12 mouse cellular contexts compared by ENCODE assay signal in genomic region chr2:172551872-172552271, GRCm38 (mm10). TPM values are rescaled to one million over a fixed set of nuclear protein-coding genes. Genes with fewer than 3 reads are reported as not detected.
DNase-seq lines count a peak whose midpoint lies in the region; ATAC-seq and TF ChIP-seq lines count a peak whose summit lies in the region.
"Had no signal": no experiment of that assay in that cellular context is flagged by ENCODE, and none has a peak within 500 bp of the region (broad histone marks: within the 10 kb centered on the region; RNA-seq: fewer than 3 reads in every experiment).

No protein-coding gene starts in this region.

- H3K9me3 ChIP-seq in heart, embryonic 10.5 days = no peaks in the 10 kb centered on the region
- H3K9me3 ChIP-seq in midbrain, embryonic 11.5 days (ENCODE audit: control insufficient read depth, low read length) = no peaks in the 10 kb centered on the region
- H3K9me3 ChIP-seq in midbrain, postnatal 0 days (ENCODE audit: low read length) = no peaks in the 10 kb centered on the region
- H3K9me3 ChIP-seq in hindbrain, embryonic 13.5 days = no peaks in the 10 kb centered on the region
- H3K9me3 ChIP-seq in stomach, embryonic 14.5 days (ENCODE audit: control insufficient read depth, low read depth, low read length) = no peaks in the 10 kb centered on the region

- DNase-seq in heart, embryonic 10.5 days (ENCODE audit: low spot score) = no peak
- no peak for DNase-seq in heart, adult 8-10 months (ENCODE audit: low spot score)
- DNase-seq in midbrain, embryonic 11.5 days (ENCODE audit: low spot score, missing footprints) = peak; percentile 92
- DNase-seq in midbrain, postnatal 0 days (ENCODE audit: low spot score) = no peak
- DNase-seq in T-cell, adult 2 months (ENCODE audit: low spot score) = no peak
- DNase-seq: kidney, adult 11 months had no signal

- peaks cover 98% of the 10 kb centered on the region for H3K27me3 ChIP-seq in heart, embryonic 10.5 days (ENCODE audit: insufficient read depth, poor library complexity, severe bottlenecking)
- H3K27me3 ChIP-seq in midbrain, embryonic 11.5 days (ENCODE audit: control insufficient read depth, insufficient read depth, low read length) = peaks cover 94% of the 10 kb centered on the region
- peaks cover 77% of the 10 kb centered on the region for H3K27me3 ChIP-seq in midbrain, postnatal 0 days (ENCODE audit: insufficient read depth, low read length)
- H3K27me3 ChIP-seq in hindbrain, embryonic 13.5 days = peaks cover 99% of the 10 kb centered on the region
- H3K27me3 ChIP-seq in stomach, embryonic 14.5 days (ENCODE audit: control insufficient read depth, insufficient read depth, low read length) = peaks cover 63% of the 10 kb centered on the region

- no peak for TF ChIP-seq CTCF in midbrain, postnatal 0 days (IDR thresholded peaks at IDR 0.05)

- H3K36me3 ChIP-seq in heart, embryonic 10.5 days = no peaks in the 10 kb centered on the region
- no peaks in the 10 kb centered on the region for H3K36me3 ChIP-seq in midbrain, embryonic 11.5 days (ENCODE audit: control insufficient read depth, insufficient read depth, low read length)
- H3K36me3 ChIP-seq in midbrain, postnatal 0 days (ENCODE audit: insufficient read depth, low read length) = no peaks in the 10 kb centered on the region
- H3K36me3 ChIP-seq in hindbrain, embryonic 13.5 days = no peaks in the 10 kb centered on the region
- H3K36me3 ChIP-seq in stomach, embryonic 14.5 days (ENCODE audit: control insufficient read depth, insufficient read depth, low read length) = no peaks in the 10 kb centered on the region

- H3K4me2 ChIP-seq in midbrain, embryonic 11.5 days = peak overlapping the region; percentile 33
- H3K4me2 ChIP-seq in midbrain, postnatal 0 days (ENCODE audit: low read depth, low read length, poor library complexity, severe bottlenecking) = no peak overlapping the region
- peak overlapping the region; percentile 34 for H3K4me2 ChIP-seq in hindbrain, embryonic 13.5 days
- H3K4me2 ChIP-seq in stomach, embryonic 14.5 days (replicated peaks; ENCODE audit: low read depth, low read length) = peak overlapping the region; percentile 53

- H3K4me3 ChIP-seq in heart, embryonic 10.5 days = peak overlapping the region; percentile 66
- peak overlapping the region; percentile 11; the same call in 1 of the 2 replicates for H3K4me3 ChIP-seq in midbrain, embryonic 11.5 days (ENCODE audit: low read depth, low read length)
- H3K4me3 ChIP-seq in midbrain, postnatal 0 days (ENCODE audit: low read depth, low read length) = no peak overlapping the region
- peak overlapping the region; percentile 20; the same call in 1 of the 2 replicates for H3K4me3 ChIP-seq in hindbrain, embryonic 13.5 days
- H3K4me3 ChIP-seq in stomach, embryonic 14.5 days (ENCODE audit: low read depth, low read length) = peak overlapping the region; percentile 31; the same call in 1 of the 2 replicates

- no peak overlapping the region for H3K27ac ChIP-seq in heart, embryonic 10.5 days
- no peak overlapping the region for H3K27ac ChIP-seq in midbrain, embryonic 11.5 days (ENCODE audit: low read depth, low read length)
- no peak overlapping the region for H3K27ac ChIP-seq in midbrain, postnatal 0 days (ENCODE audit: low read depth, low read length)
- H3K27ac ChIP-seq in hindbrain, embryonic 13.5 days = no peak overlapping the region
- H3K27ac ChIP-seq in stomach, embryonic 14.5 days (ENCODE audit: low read length) = no peak overlapping the region
- H3K27ac ChIP-seq: macrophage had no signal

- ATAC-seq in midbrain, embryonic 11.5 days (ENCODE audit: low FRiP score) = no peak
- no peak for ATAC-seq in midbrain, postnatal 0 days (ENCODE audit: low FRiP score)
- ATAC-seq in hindbrain, embryonic 13.5 days (ENCODE audit: low FRiP score) = no peak
- ATAC-seq in stomach, embryonic 14.5 days (ENCODE audit: insufficient number of reproducible peaks, insufficient read depth, low FRiP score, low read depth) = no peak
- ATAC-seq in frontal cortex, adult (ENCODE audit: low TSS enrichment) = no peak

- WGBS in heart, embryonic 10.5 days = 2% methylated on average over 14 of the region's 14 CpGs
- under 1% methylated on average over 14 of the region's 14 CpGs for WGBS in midbrain, embryonic 11.5 days
- 4% methylated on average over 14 of the region's 14 CpGs for WGBS in midbrain, postnatal 0 days
- 4% methylated on average over 14 of the region's 14 CpGs for WGBS in hindbrain, embryonic 13.5 days
- WGBS in stomach, embryonic 14.5 days = 4% methylated on average over 14 of the region's 14 CpGs

- no peak overlapping the region for H3K9ac ChIP-seq in midbrain, embryonic 11.5 days (ENCODE audit: low read length)
- no peak overlapping the region for H3K9ac ChIP-seq in midbrain, postnatal 0 days (replicated peaks; ENCODE audit: low read length, poor library complexity, severe bottlenecking)
- H3K9ac ChIP-seq in hindbrain, embryonic 13.5 days = no peak overlapping the region
- no peak overlapping the region for H3K9ac ChIP-seq in stomach, embryonic 14.5 days (replicated peaks; ENCODE audit: low read depth, low read length)

- H3K4me1 ChIP-seq in heart, embryonic 10.5 days = peaks cover 44% of the 10 kb centered on the region
- peaks cover 33% of the 10 kb centered on the region for H3K4me1 ChIP-seq in midbrain, embryonic 11.5 days (ENCODE audit: control insufficient read depth, insufficient read depth, low read length)
- no peaks in the 10 kb centered on the region for H3K4me1 ChIP-seq in midbrain, postnatal 0 days (ENCODE audit: insufficient read depth, low read length)
- peaks cover 39% of the 10 kb centered on the region for H3K4me1 ChIP-seq in hindbrain, embryonic 13.5 days (replicated peaks)
- H3K4me1 ChIP-seq in stomach, embryonic 14.5 days (ENCODE audit: control insufficient read depth, insufficient read depth, low read length) = peaks cover 11% of the 10 kb centered on the region; the same call in 1 of the 2 replicates

RNA-seq across cellular contexts. Expression of gene Tfap2c, which starts 2.5 kb away (rescaled TPM):
- 0.49 and 2.3 TPM in 2 replicates for polyA plus RNA-seq in heart, embryonic 10.5 days (2016; fragmentation: Nextera tagmentation; extraction: Ambion mirVana)
- not detected for total RNA-seq in heart, adult 8-10 months (2022)
- 2.8 and 4.5 TPM in 2 replicates for polyA plus RNA-seq in midbrain, embryonic 11.5 days (2014; fragmentation: Nextera tagmentation; extraction: Ambion mirVana)
- total RNA-seq in midbrain, postnatal 0 days (2014; rRNA removed) = 0.24 TPM in 1 of 2 replicates, not detected in the other
- not detected in 2 replicates for polyA plus RNA-seq in midbrain, postnatal 0 days (2015; fragmentation: Nextera tagmentation; extraction: Ambion mirVana)
- 0.28 and 0.66 TPM in 2 replicates for polyA plus RNA-seq in hindbrain, embryonic 13.5 days (2015; fragmentation: Nextera tagmentation; extraction: Ambion mirVana)
- 5.6 TPM in 2 replicates for polyA plus RNA-seq in stomach, embryonic 14.5 days (2014; fragmentation: Nextera tagmentation; extraction: Ambion mirVana)
- total RNA-seq: common myeloid progenitor, adult 5-6 weeks; gastrocnemius, postnatal 4 days had no signal
- polyA plus RNA-seq: macrophage had no signal
